Mouse (Mus musculus): ENCODE measurements around the gene Ptgdr2. TPM values are rescaled to one million over a fixed set of nuclear protein-coding genes. Genes with fewer than 3 reads are reported as not detected.

Ptgdr2 gene
- polyA plus RNA-seq (2015; fragmentation: Nextera tagmentation; extraction: Ambion mirVana) = 0.12 and 0.13 TPM in 2 replicates

DNA sequence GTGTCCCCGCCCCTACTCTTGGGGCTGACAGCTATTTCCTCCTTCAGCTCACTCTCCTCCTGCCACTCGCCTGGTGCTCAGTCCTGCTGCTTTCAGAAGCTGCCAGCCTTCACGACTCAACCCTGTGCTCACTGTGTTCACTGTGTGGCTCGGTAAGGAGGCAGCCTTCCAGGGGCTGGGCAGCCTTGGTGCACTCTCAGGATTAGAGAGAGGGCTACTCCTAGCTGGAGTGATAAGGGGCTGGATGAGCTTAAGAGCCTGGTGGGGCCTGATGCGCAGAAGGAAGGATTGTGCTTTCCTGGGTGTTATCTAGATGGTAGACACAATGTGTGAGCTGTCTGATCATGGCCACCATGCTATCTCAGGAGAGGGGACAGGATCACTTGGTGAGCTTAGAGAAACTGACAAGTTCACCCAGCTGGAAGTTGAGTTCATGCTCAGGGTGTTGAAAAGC, at the start of gene Ptgdr2:
TSS of gene Ptgdr2 (plus strand) at position 51 of the 454 bp plus-strand sequence.
- no peak within 1 kb of the TSS for H3K4me2 ChIP-seq (ENCODE audit: low read length)
- no peaks in the 10 kb centered on the region for H3K27me3 ChIP-seq (replicated peaks; ENCODE audit: control insufficient read depth, insufficient read depth, low read length)
- ATAC-seq = no peak
- H3K9me3 ChIP-seq (ENCODE audit: control insufficient read depth, low read length) = no peaks in the 10 kb centered on the region
- H3K36me3 ChIP-seq (ENCODE audit: control insufficient read depth, insufficient read depth) = peaks cover under 1% of the 10 kb centered on the region; the same call in 1 of the 2 replicates
- H3K9ac ChIP-seq (replicated peaks; ENCODE audit: low read depth, low read length) = no peak within 1 kb of the TSS
- H3K4me1 ChIP-seq (replicated peaks; ENCODE audit: control insufficient read depth, insufficient read depth, low read length) = peaks cover 14% of the 10 kb centered on the region
- no peak within 1 kb of the TSS for H3K4me3 ChIP-seq (replicated peaks; ENCODE audit: low read length)
- 65% methylated on average over 5 of the region's 5 CpGs for WGBS
- H3K27ac ChIP-seq (ENCODE audit: low read length) = no peak within 1 kb of the TSS

DNA sequence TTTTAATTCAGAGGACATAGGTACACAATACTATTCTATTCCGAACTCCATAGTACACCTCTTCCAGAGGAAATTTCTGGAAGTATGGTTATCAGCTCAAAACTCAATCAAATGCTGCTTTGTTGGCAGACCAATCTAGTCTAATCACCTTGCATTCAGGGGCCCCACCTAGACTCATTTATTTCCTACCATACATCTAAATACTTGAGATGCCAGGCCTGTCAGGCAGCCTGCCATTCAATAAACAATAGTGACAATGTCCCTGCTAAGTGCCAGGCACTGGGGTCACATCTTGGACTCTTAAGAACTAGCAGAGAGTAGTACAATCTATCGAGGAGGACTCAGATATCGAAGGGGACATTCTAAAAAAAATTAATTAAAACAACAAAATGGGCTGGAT, 44.8 kb upstream of the Ptgdr2 start:
- no peaks in the 10 kb centered on the region for H3K27me3 ChIP-seq (replicated peaks; ENCODE audit: control insufficient read depth, insufficient read depth, low read length)
- 87% methylated on average over 3 of the region's 3 CpGs for WGBS
- H3K9me3 ChIP-seq (ENCODE audit: control insufficient read depth, low read length) = no peaks in the 10 kb centered on the region
- H3K4me3 ChIP-seq (replicated peaks; ENCODE audit: low read length) = no peak overlapping the region
- H3K36me3 ChIP-seq (ENCODE audit: control insufficient read depth, insufficient read depth) = no peaks in the 10 kb centered on the region
- H3K9ac ChIP-seq (replicated peaks; ENCODE audit: low read depth, low read length) = no peak overlapping the region
- H3K4me2 ChIP-seq (ENCODE audit: low read length) = no peak overlapping the region
- ATAC-seq = no peak
- no peak overlapping the region for H3K27ac ChIP-seq (ENCODE audit: low read length)
- H3K4me1 ChIP-seq (replicated peaks; ENCODE audit: control insufficient read depth, insufficient read depth, low read length) = peaks cover 22% of the 10 kb centered on the region

DNA sequence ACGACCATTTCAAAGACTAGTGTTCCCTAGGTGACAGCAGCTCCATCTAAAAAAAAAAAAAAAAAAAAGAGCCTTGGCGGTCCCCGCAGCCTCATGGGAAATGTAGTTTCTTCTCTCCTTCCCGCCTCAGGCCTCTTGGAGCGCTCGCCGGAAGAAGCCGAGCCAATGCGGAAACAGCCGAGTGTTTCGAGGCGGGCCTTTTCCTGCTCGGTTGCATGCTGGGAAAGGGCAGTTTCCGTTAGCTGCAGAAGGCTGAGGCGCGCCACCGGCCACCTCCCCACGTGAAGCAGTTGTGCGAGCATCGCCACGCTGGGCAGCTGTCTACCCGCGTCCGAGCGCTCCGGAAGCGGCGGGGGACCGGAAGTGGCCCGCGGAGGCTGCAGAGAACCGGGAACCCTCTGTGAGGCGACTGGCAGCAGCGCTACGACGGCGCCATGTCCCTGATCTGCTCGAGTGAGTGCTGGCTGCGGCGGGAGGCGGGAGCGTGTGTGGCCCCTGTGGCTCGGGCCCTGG, 41.9 kb upstream of the Ptgdr2 start, which contains the start of gene Prpf19:
TSS of gene Prpf19 (plus strand) at position 216 of the 513 bp plus-strand sequence.
- no peaks in the 10 kb centered on the region for H3K9me3 ChIP-seq (ENCODE audit: control insufficient read depth, low read length)
- peaks cover 9% of the 10 kb centered on the region for H3K36me3 ChIP-seq (ENCODE audit: control insufficient read depth, insufficient read depth)
- peak within 1 kb of the TSS; percentile 89 for H3K9ac ChIP-seq (replicated peaks; ENCODE audit: low read depth, low read length)
- peak within 1 kb of the TSS; percentile 96 for H3K4me2 ChIP-seq (ENCODE audit: low read length)
- H3K27ac ChIP-seq (ENCODE audit: low read length) = peak within 1 kb of the TSS; percentile 93
- no peaks in the 10 kb centered on the region for H3K27me3 ChIP-seq (replicated peaks; ENCODE audit: control insufficient read depth, insufficient read depth, low read length)
- ATAC-seq = peak; percentile 97
- WGBS = under 1% methylated on average over 43 of the region's 43 CpGs
- peaks cover 22% of the 10 kb centered on the region for H3K4me1 ChIP-seq (replicated peaks; ENCODE audit: control insufficient read depth, insufficient read depth, low read length)
- H3K4me3 ChIP-seq (replicated peaks; ENCODE audit: low read length) = peak within 1 kb of the TSS; percentile 96

DNA sequence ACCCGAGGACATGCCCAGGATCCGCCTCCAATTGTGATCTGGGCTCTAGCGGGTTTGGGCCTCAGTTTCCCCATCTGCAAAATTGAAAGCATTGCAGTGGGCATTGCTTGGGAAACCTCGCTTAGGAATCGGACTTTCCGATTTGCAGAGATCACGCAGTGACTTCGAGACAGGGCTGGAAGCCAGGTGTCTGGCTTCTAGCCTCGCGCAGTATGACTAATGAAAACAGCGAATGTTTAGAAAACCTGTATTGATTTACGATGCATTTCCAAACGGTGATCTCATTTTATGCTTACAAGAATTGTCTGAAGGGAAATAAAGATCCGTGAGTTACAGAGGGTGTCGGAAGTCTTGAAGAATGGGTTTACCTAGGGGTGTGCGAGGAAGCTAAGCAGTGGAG, 41.3 kb upstream of the Ptgdr2 start:
- H3K9me3 ChIP-seq (ENCODE audit: control insufficient read depth, low read length) = no peaks in the 10 kb centered on the region
- WGBS = under 1% methylated on average over 16 of the region's 16 CpGs
- no peak for ATAC-seq

DNA sequence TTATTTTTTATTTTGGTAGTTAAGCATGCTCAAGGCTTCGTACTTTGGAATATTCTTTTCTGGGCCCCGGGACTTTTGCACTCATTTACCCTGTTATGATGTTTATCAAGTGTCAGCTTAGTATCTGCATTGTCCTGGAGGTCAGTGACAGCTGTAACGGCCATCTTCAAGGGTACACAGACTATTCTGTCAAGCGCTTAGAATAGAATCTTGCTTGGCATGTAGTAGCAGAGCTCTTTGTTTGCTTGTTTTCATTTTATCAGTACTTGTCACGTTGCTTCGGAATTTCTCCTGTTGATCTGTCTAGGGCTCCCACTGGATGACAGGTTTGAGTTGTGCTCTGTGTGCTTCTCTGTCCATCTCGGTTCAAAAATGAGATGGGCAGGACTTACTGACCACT, 40.1 kb upstream of the Ptgdr2 start:
- H3K9me3 ChIP-seq (ENCODE audit: control insufficient read depth, low read length) = no peaks in the 10 kb centered on the region
- H3K4me1 ChIP-seq (replicated peaks; ENCODE audit: control insufficient read depth, insufficient read depth, low read length) = peaks cover 22% of the 10 kb centered on the region
- H3K27me3 ChIP-seq (replicated peaks; ENCODE audit: control insufficient read depth, insufficient read depth, low read length) = no peaks in the 10 kb centered on the region
- H3K36me3 ChIP-seq (ENCODE audit: control insufficient read depth, insufficient read depth) = peaks cover 26% of the 10 kb centered on the region
- H3K4me2 ChIP-seq (ENCODE audit: low read length) = no peak overlapping the region; the same call in 1 of the 2 replicates
- H3K4me3 ChIP-seq (replicated peaks; ENCODE audit: low read length) = no peak overlapping the region
- no peak for ATAC-seq
- no peak overlapping the region for H3K9ac ChIP-seq (replicated peaks; ENCODE audit: low read depth, low read length)
- H3K27ac ChIP-seq (ENCODE audit: low read length) = no peak overlapping the region
- 82% methylated on average over 7 of the region's 7 CpGs for WGBS

More for the DNA sequence above, 41.3 kb upstream of the Ptgdr2 start:
- Histone ChIP-seq H3K36me3 (ENCODE audit: control insufficient read depth, insufficient read depth) (peaks cover 15% of the 10 kb centered on the region), H3K9ac (replicated peaks; ENCODE audit: low read depth, low read length) (peak overlapping the region; percentile 89), H3K4me3 (replicated peaks; ENCODE audit: low read length) (peak overlapping the region; percentile 96), H3K27me3 (replicated peaks; ENCODE audit: control insufficient read depth, insufficient read depth, low read length) (no peaks in the 10 kb centered on the region), H3K4me1 (replicated peaks; ENCODE audit: control insufficient read depth, insufficient read depth, low read length) (peaks cover 22% of the 10 kb centered on the region), H3K4me2 (ENCODE audit: low read length) (peak overlapping the region; percentile 96), H3K27ac (ENCODE audit: low read length) (no peak overlapping the region; the same call in 1 of the 2 replicates)

DNA sequence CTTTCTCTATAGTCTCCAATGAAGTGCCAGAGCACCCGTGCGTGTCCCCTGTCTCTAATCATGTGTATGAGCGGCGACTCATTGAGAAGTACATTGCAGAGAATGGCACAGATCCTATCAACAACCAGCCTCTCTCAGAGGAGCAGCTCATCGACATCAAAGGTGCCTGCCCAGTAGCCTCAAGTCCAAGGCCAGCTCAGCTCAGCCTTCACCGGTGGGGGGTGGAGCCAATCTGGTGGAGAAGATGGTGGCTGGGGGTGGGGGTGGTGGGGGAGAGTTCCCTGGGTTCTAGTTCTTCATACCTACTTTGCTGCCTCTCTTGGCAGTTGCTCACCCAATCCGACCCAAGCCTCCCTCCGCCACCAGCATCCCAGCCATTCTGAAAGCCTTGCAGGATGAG, 39.5 kb upstream of the Ptgdr2 start:
- Histone ChIP-seq H3K4me2 (ENCODE audit: low read length) (no peak overlapping the region), H3K4me3 (replicated peaks; ENCODE audit: low read length) (no peak overlapping the region), H3K27me3 (replicated peaks; ENCODE audit: control insufficient read depth, insufficient read depth, low read length) (no peaks in the 10 kb centered on the region), H3K9me3 (ENCODE audit: control insufficient read depth, low read length) (no peaks in the 10 kb centered on the region), H3K4me1 (replicated peaks; ENCODE audit: control insufficient read depth, insufficient read depth, low read length) (peaks cover 22% of the 10 kb centered on the region), H3K36me3 (ENCODE audit: control insufficient read depth, insufficient read depth) (peaks cover 29% of the 10 kb centered on the region), H3K27ac (ENCODE audit: low read length) (no peak overlapping the region), H3K9ac (replicated peaks; ENCODE audit: low read depth, low read length) (no peak overlapping the region)
- WGBS = 94% methylated on average over 8 of the region's 8 CpGs
- ATAC-seq = no peak

DNA sequence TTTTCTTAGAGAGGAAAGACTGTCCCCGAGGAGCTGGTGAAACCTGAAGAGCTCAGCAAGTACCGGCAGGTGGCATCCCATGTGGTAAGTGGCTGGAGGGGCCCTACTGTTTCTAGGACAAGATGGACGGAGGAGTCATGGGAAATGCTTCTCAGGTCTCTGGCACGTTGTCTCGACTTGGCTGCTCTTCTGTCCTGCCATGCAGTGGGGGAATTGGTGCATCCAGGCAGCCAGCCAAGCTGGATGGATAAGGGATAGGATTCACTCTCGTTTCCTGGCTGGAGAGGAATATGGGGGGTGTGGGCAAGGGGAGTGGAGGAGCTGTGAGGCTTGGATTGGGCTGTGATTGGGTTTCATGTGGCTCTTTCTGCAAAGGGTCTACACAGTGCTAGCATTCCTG, 36.6 kb upstream of the Ptgdr2 start:
- no peaks in the 10 kb centered on the region for H3K27me3 ChIP-seq (replicated peaks; ENCODE audit: control insufficient read depth, insufficient read depth, low read length)
- peaks cover 17% of the 10 kb centered on the region for H3K4me1 ChIP-seq (replicated peaks; ENCODE audit: control insufficient read depth, insufficient read depth, low read length)
- 72% methylated on average over 6 of the region's 6 CpGs for WGBS
- peaks cover 49% of the 10 kb centered on the region for H3K36me3 ChIP-seq (ENCODE audit: control insufficient read depth, insufficient read depth)
- no peak overlapping the region for H3K9ac ChIP-seq (replicated peaks; ENCODE audit: low read depth, low read length)
- no peak overlapping the region for H3K4me3 ChIP-seq (replicated peaks; ENCODE audit: low read length)
- H3K4me2 ChIP-seq (ENCODE audit: low read length) = no peak overlapping the region
- no peak overlapping the region for H3K27ac ChIP-seq (ENCODE audit: low read length)
- H3K9me3 ChIP-seq (ENCODE audit: control insufficient read depth, low read length) = no peaks in the 10 kb centered on the region
- no peak for ATAC-seq

DNA sequence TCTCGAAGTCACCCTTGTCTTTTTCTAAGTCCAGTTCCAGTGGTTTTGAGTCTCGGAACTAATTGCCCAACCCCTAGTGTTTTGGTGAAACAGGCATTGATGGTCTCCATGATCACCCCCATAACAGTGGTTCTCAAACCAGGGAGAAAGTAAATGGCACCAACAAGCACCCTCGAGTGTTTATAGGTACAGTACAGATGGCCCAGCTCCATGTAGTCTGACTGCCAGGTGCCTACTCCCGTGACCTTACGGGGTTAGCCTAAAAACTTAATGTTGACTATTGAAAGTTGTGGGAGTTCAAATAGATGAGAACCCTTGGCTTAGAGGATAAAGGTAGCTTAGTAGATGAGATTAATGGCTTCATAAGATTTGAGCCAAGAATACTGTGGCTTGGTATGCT, 35.9 kb upstream of the Ptgdr2 start:
- H3K27me3 ChIP-seq (replicated peaks; ENCODE audit: control insufficient read depth, insufficient read depth, low read length) = no peaks in the 10 kb centered on the region
- no peak for ATAC-seq

DNA sequence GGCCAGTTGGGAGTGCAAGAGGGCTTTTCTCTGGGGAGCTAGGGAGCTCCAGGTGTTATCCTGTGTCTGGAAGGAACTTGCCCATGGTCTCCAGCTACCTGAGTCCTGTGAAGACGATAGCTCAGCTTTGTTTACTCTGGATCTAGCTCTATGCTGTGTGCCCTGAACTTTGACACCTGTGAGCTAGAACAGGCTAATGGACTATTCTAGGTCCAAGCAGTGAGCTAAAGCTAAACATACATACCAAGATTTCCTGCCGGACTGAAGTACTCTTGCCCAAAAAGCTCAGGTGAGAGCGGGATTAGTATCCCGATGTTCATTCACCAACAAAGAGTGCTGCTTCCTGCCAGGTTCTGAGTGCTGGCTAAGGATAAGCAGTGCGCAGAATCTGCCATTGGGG, 32.4 kb upstream of the Ptgdr2 start:
- ATAC-seq = no peak
- no peaks in the 10 kb centered on the region for H3K27me3 ChIP-seq (replicated peaks; ENCODE audit: control insufficient read depth, insufficient read depth, low read length)
- peaks cover 52% of the 10 kb centered on the region for H3K36me3 ChIP-seq (ENCODE audit: control insufficient read depth, insufficient read depth)
- H3K9me3 ChIP-seq (ENCODE audit: control insufficient read depth, low read length) = no peaks in the 10 kb centered on the region
- no peak overlapping the region for H3K27ac ChIP-seq (ENCODE audit: low read length)
- H3K4me2 ChIP-seq (ENCODE audit: low read length) = no peak overlapping the region
- H3K9ac ChIP-seq (replicated peaks; ENCODE audit: low read depth, low read length) = no peak overlapping the region
- WGBS = 93% methylated on average over 5 of the region's 5 CpGs
- H3K4me3 ChIP-seq (replicated peaks; ENCODE audit: low read length) = no peak overlapping the region
- no peaks in the 10 kb centered on the region for H3K4me1 ChIP-seq (replicated peaks; ENCODE audit: control insufficient read depth, insufficient read depth, low read length)

More for the DNA sequence above, 35.9 kb upstream of the Ptgdr2 start:
- Histone ChIP-seq H3K4me2 (ENCODE audit: low read length) (no peak overlapping the region), H3K9me3 (ENCODE audit: control insufficient read depth, low read length) (no peaks in the 10 kb centered on the region), H3K36me3 (ENCODE audit: control insufficient read depth, insufficient read depth) (peaks cover 53% of the 10 kb centered on the region), H3K4me3 (replicated peaks; ENCODE audit: low read length) (no peak overlapping the region), H3K9ac (replicated peaks; ENCODE audit: low read depth, low read length) (no peak overlapping the region), H3K4me1 (replicated peaks; ENCODE audit: control insufficient read depth, insufficient read depth, low read length) (peaks cover 12% of the 10 kb centered on the region), H3K27ac (ENCODE audit: low read length) (no peak overlapping the region)
- 96% methylated on average over 5 of the region's 5 CpGs for WGBS
